Mouse (Mus musculus): ENCODE data around the gene Ttc7b.

- TF ChIP-seq MAFK (IDR thresholded peaks at IDR 0.05; ENCODE audit: insufficient read depth, low read depth, low read length), result no peak
- no peak for TF ChIP-seq ZC3H11A (IDR thresholded peaks at IDR 0.05; ENCODE audit: borderline replicate concordance, low read depth, low read length)
Observed at GRCm38 (mm10) chr12:100317936-100318335, 202.7 kb downstream of the Ttc7b start.
